Mouse (Mus musculus): ENCODE measurements around the gene Gucy2d.

DNA sequence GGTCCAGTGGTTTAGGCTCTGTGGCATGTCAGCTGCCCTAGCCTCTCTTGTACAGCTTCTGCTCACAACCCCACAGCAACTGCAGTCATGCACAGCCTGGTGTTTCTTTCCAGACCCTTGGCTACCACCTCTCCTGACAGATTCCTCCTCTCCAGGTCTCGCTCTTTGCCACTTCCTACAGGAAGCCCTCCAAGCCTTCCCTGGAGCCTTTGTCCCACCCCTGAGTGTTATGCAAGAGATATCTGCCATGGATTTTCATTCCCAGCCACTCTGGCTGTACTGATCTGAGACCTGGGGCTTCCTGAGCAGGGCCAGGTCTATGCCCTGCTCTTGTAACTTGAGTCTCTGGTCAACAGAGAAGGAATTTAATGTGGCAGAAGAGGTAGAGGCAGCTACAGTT, 40.3 kb downstream of the Gucy2d start:
- TF ChIP-seq POLR2A (IDR thresholded peaks at IDR 0.05; ENCODE audit: borderline replicate concordance, extremely low read depth, insufficient read depth, insufficient read length, poor library complexity, severe bottlenecking) (no peak), CTCF (IDR thresholded peaks at IDR 0.05; ENCODE audit: borderline replicate concordance, extremely low read depth, insufficient read depth, insufficient read length) (no peak)

Data from brain, embryonic 14.5 days (tissue).